Mouse (Mus musculus) layer of hippocampus, adult 11-12 months (tissue): ENCODE measurements around the gene Pck1.
"Not testable (repeated sequence)": the region's sequence is repeated elsewhere in the genome, so short reads cannot be mapped to it uniquely, and the experiment has no call there.

Experiments used
- DNase-seq: peaks from one replicate; pipeline ENCODE4 v3.0.0; 2022; ENCODE audit warnings: low spot score

Pck1 gene

GRCm38 (mm10) chr2:173152436-173153151 is at the start of gene Pck1:
TSS of gene Pck1 (plus strand) at chr2:173153048.
- DNase-seq, result no peak

- no peak for DNase-seq
Measured at GRCm38 (mm10) chr2:173106409-173106808, 46.4 kb upstream of the Pck1 start.

GRCm38 (mm10) chr2:173106889-173107785 is 45.7 kb upstream of the Pck1 start:
- DNase-seq, result peak; percentile 64

GRCm38 (mm10) chr2:173108509-173109190 is 44.2 kb upstream of the Pck1 start:
- DNase-seq, result no peak

- DNase-seq, result no peak
Measured at GRCm38 (mm10) chr2:173109510-173109909, 43.3 kb upstream of the Pck1 start.

- DNase-seq, result no peak
Measured at GRCm38 (mm10) chr2:173110571-173110970, 42.3 kb upstream of the Pck1 start.

GRCm38 (mm10) chr2:173113796-173114195 is 39.1 kb upstream of the Pck1 start:
- not testable (repeated sequence) for DNase-seq

GRCm38 (mm10) chr2:173119023-173119944 is 33.6 kb upstream of the Pck1 start, which contains the start of gene Ctcfl:
TSS of gene Ctcfl (minus strand) at chr2:173119525.
- no peak for DNase-seq

- not testable (repeated sequence) for DNase-seq
Measured at GRCm38 (mm10) chr2:173120117-173120516, 32.7 kb upstream of the Pck1 start.

GRCm38 (mm10) chr2:173124022-173124735 is 28.7 kb upstream of the Pck1 start:
- DNase-seq, result no peak

- DNase-seq, result no peak
Measured at GRCm38 (mm10) chr2:173126386-173126785, 26.5 kb upstream of the Pck1 start.

GRCm38 (mm10) chr2:173129111-173129510 is 23.7 kb upstream of the Pck1 start:
- DNase-seq, result no peak

- no peak for DNase-seq
Measured at GRCm38 (mm10) chr2:173132262-173132661, 20.6 kb upstream of the Pck1 start.

- no peak for DNase-seq
Measured at GRCm38 (mm10) chr2:173132794-173133300, 20.0 kb upstream of the Pck1 start.

GRCm38 (mm10) chr2:173134695-173135094 is 18.2 kb upstream of the Pck1 start:
- no peak for DNase-seq

- DNase-seq, result peak; percentile 14
Measured at GRCm38 (mm10) chr2:173138323-173139239, 14.3 kb upstream of the Pck1 start.

- peak; percentile 23 for DNase-seq
Measured at GRCm38 (mm10) chr2:173143611-173144010, 9.2 kb upstream of the Pck1 start.

- DNase-seq, result no peak
Measured at GRCm38 (mm10) chr2:173145808-173146207, 7.0 kb upstream of the Pck1 start.

GRCm38 (mm10) chr2:173146728-173147127 is 6.1 kb upstream of the Pck1 start:
- no peak for DNase-seq
